Mouse (Mus musculus): Measurements from ENCODE around the gene Dnttip1.

The Dnttip1 gene

DNA sequence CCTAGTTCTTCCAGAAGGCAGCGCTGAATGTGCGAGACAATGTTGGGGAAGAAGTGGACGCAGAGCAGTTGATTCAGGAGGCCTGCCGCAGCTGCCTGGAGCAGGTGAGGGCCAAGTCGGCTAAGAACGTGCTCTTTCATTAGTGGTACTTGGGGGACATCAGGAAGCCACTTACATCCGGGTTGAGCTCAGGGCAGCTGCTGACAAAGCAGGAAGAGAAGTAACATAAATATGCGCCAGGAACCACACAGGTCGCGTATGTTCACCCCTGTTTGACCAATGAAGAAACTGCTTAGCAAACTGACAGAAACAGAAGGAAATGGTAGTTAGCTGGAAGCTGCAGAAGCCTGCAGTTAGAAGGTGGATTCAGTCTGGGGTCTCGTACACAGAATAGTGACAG, 8.3 kb downstream of the Dnttip1 start:
- no peak for DNase-seq (ENCODE audit: low read depth, low spot score)

DNA sequence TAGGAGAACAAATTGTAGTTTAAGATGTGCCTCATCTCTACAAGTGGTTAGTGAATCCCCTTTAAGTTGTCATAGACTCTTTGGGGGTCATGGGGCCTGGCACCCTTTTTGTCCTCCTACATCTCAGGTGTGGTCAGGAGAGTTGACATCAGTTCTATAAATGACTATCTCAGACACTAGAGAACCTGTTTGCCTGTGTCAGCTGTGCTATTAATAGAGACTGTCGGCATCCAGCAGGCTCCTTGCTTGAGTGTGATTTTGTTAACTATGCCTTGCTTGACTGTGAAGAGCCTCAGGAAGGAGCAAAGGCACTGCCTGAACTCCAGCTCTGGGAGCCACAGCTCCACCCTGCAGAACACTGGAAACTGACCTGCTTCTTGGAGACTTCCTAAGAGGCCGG, 9.0 kb downstream of the Dnttip1 start:
- no peak for DNase-seq (ENCODE audit: low read depth, low spot score)

DNA sequence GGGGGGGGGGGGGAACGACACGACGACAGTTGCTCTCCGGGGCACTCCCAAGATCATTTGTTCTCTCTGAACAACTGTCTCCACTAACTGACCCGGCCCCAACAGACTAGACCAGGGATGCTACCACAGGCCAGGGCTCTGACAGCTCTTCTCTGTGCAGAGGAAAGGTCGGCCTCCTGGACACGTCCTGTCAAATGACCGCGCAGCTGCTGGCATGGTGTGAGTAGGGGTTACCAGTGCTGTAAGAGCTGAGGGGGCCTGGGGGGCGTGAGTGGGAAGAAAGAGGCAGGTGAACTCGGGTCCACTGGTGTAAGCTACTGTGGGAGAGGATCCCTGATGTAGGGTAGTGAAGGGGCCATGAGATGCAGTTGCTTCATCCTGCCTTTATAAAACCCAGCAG, 12.1 kb downstream of the Dnttip1 start:
- DNase-seq (ENCODE audit: low read depth, low spot score) = no peak

DNA sequence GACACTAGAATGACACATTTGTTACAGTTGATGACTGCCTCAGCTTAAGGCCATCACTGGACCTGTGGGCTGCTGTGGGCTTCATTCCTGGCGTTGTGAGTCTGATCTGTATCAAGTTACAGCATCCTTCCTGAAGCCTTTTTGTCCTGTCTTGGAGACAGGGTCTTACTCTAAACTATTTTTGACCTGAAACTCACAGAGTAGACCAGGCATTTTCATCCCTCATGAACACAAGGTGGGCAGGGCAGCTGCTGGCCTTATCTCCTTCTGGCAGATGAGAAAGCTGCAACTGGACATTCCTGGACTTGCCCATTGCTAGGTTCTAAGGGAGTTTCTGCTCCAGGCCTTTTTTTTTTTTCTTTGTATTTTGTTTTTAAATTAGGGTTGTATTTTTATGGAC, 12.9 kb downstream of the Dnttip1 start:
- DNase-seq (ENCODE audit: low read depth, low spot score) = no peak

DNA sequence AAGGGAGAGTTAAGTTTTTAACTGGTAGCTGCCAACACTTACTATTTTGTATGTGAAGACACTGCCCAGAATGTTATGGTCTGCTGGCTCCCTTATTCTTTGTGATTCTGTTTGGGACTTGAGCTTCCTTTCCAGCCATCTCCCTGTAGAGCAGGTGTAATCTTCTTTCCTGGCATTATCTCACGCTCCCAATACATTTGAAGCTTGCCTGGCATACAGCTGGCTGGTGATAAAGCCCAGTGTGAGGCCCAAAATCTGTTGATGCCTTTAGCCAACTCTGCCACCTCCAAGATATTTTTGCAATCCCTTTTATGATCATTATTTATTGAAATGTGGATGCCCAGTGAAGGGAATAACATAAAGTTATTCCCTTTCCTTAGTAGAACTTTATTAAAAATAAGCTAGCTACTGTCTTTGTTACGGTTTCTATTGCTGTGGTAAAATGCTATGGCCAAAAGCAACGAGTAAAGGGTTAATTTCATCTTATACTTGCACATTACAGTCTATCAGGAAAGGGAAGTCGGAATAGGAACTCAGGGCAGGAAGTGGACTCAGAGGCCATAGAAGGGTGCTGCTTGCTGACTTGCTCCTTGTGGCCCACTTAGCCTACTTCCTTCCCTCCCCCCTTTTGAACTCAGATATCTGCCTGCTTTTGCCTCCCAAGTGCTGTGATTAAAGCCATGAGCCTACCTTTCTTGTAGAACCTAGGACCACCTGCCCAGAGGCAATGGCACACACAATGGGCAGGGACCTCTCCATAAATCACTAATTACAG, 14.5 kb downstream of the Dnttip1 start:
- DNase-seq (ENCODE audit: low read depth, low spot score) = no peak

DNA sequence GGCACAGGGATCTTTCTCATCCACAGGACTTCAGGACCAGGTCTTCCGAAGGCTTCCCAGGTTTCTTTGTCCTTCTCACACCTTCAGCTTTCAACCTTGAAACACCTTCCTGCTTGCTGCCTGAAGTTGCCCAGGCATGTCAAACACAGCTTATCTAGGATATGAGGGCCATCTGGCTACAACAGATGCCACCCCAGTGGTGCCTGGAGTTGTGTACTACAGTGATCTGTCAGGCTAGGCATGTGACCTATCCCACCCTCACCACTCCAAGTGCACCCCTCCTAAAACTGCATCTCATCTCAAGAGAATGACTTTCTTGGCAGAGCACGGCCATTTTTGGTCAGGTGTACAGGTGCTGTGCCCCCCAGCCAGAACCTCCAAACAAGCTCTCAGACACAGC, 15.7 kb downstream of the Dnttip1 start:
- DNase-seq (ENCODE audit: low read depth, low spot score) = peak; percentile 46

DNA sequence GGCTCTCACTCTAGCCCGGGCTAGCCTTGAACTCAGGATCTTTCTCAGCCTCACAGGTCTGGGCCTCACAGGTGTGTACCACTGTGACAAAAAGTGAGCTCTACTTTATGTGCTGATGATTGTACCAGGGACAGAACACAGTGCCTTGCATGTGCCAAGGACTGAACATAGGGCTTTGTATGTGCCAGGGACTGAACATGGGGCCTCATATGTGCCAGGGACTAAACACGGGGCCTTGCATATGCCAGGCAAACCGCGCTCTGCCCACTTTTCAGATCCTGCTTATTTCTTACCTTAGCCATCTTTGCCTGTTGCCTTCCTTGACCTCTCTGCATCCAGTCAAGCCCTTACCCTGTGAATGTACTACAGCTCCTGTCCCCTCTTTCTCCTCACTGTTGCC, 16.2 kb downstream of the Dnttip1 start:
- no peak for DNase-seq (ENCODE audit: low read depth, low spot score)

DNA sequence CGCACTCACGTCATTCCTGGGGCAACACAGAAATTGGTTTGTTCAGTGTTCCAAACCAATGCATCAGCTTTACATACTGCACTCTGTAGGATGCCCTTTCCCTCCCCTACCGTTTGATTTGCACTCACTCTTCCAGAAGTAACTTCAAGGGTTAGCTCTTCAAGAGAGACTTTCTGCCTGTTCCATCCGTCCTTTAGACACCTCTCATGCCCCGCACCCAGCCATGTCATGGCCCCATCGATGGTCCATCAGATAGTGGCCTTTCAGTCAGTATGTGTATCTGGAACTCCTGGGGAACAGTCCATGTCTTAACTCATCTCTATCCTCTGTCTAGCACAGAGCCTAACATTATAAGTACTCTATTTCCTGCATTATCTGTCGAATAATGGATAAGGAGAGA, 16.8 kb downstream of the Dnttip1 start:
- DNase-seq (ENCODE audit: low read depth, low spot score) = no peak

DNA sequence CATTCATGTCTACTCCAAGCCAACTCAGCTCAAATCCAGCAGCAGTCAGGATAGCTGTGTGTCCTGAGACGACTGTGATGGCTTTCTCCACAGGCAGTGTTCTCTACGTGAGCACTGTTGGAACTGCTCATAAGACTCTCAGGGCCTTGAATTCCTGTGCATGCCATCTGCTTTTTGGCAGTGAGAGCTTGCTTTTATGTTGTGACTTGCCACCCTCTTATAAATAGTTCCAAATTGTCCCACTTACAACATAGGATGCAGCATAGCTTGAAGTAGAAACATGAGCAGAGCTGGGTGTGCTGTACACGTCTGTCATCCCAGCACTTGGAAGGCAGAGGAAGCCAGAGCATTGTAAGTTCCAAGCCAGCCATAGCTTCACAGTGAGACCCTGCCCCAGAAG, 20.1 kb downstream of the Dnttip1 start:
- DNase-seq (ENCODE audit: low read depth, low spot score) = no peak

DNA sequence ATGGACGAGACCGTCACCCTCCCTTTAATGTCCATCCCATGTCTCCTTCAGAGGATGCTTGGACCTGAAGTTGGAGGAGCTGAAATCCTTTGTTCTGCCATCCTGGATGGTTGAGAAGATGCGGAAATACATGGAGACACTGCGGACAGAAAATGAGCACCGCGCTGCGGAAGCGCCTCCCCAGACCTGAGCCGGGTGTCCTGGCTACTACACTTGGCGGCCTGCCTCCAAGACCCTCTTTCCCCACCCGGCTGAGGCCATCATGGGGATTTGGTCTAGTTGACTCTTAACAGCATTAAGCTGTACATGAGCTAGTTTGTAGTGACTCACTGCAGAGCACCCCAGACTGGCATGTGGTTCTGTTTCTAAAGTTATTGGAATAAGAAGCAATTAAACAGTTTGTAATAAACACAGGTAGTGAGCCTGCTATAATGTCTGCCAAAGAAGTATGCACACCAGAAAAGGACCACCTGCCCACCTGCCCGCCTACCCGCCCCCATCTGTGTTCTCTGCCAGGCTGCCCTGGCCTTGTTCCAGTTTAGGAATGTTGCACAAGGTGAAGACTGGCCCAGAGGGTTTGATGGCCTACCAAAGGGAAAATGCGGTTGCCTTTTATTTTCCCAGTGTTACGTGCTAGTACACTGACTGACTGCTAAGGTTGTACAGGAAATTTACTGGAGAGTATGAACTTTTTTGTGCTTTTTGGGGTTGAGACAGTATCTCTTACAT, 22.2 kb downstream of the Dnttip1 start:
- DNase-seq (ENCODE audit: low read depth, low spot score) = no peak

DNA sequence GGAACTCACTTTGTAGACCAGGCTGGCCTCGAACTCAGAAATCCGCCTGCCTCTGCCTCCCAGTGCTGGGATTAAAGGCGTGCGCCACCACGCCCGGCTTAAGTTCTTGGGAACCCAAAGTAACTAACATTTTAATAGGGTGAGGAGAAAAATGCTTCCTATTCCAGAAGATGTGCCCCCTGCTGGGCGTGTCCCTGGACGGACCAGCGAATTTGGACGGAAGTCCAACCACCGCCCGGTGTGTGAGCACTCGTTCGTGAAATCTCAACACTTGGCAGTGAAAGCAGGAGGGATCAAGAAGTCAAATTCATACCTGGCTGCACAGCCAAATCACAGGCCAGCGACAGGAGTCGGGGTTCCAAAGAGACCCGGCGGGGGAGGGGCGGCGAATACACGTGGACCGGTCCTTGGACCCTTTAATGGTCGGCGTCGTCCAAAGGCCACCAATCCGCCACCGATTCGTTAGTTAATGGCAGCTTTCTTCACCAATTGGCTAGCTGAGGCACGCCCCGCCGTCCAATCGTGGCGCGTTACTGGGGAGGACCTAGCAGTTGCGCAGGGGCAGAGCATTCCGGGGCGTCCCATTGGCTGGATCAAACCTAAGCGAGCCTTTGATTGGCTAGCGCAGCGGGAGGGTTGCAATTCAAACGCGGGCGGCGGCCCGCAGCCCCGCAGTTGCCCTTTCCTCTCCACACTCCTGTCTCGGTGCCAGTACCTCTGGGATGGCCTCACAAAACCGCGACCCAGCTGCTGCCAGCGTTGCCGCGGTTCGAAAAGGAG, 23.7 kb downstream of the Dnttip1 start, which contains the start of gene Ube2c:
Ube2c (plus strand) TSS at position 641 of the 780 bp plus-strand sequence.
- peak; percentile 100 for DNase-seq (ENCODE audit: low read depth, low spot score)

DNA sequence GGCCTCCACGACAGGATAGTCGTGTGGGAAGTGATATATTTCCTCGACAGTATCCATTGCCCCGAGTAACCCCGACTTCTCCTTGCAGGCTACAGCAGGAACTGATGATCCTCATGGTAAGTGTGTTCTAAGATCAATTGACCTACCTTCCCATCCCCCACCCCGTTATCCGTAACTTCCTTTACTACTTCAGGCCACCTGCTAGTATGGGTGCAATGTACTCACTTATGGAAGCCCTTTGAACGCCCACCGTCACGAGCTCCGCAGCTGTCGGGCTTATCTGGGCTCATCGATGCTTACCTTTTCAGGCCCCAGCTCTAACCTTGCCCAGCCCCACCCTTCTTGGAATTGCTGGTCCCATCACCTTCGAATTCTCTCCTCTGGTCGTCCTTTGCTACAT, 24.5 kb downstream of the Dnttip1 start:
- no peak for DNase-seq (ENCODE audit: low read depth, low spot score)

DNA sequence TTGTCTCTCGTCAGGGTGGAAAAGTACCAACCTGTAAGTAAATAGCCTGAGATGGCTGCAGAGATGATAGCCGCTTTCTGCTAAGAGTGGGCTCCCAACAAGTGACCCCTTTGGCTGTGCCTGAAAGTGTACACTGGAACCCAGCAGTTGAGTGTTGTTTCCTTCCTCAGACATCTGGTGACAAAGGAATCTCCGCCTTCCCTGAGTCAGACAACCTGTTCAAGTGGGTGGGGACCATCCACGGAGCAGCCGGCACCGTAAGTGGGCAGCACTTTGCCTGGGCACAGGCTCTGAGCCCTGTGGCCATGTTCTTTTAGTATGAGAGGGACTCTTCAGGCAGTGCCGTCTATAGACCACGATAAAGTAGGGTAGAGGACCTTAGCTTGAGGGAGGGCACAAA, 25.3 kb downstream of the Dnttip1 start:
- no peak for DNase-seq (ENCODE audit: low read depth, low spot score)

DNA sequence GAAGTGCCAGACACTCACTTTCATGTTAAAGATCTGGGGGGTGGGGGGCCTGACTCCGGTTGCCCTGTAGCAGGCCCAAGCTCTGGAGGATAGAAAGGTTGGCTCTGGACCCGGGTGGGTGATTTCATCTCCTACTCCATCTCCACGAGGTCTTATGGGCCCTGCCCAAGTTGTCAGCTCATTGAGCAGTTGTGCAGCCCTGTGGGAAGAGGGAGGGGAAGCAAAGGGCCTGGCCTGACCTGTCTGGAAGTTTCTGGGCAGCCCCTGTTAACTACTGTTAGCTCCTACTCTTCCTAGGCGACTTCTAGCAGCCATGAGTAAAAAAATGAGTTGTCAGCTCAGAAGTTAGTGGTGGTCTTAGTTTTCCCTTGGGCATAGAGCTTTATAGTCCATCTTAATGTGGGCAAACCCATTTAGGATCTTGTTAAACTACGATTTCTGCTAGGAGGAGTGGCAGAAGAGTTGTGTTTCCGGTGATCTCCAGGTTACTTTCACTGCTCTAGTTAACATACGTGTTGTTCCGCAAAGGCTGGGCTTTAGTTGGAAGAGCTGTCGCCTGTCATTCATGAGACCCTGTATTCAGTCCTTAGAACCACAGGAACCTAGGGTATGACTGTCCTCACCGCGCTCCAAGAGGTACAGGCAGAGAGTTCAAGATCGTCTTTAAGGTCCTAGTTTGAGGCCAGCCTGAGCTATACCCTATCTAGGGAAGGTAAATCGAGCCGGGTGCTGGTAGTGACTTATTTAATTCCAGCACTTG, 27.6 kb downstream of the Dnttip1 start:
- DNase-seq (ENCODE audit: low read depth, low spot score) = no peak

DNA sequence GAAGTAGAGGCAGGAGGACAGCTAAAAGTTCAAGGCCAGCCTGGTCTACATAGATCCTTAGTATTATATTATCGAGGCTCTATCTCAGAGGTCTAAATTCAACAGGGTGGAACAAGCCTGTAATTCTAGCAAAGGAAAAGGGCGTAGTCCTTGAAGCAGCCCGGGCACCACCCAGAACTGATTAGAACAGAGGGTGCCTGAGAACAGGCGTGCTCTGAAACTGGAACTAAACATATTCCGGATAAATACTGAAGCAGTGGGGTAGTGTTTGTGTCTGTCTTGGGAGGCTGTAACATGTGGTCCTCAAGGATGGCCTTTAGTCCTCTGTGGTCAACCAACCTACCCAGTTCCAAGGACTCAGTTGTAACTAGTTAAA, 28.2 kb downstream of the Dnttip1 start:
- DNase-seq (ENCODE audit: low read depth, low spot score) = no peak

DNA sequence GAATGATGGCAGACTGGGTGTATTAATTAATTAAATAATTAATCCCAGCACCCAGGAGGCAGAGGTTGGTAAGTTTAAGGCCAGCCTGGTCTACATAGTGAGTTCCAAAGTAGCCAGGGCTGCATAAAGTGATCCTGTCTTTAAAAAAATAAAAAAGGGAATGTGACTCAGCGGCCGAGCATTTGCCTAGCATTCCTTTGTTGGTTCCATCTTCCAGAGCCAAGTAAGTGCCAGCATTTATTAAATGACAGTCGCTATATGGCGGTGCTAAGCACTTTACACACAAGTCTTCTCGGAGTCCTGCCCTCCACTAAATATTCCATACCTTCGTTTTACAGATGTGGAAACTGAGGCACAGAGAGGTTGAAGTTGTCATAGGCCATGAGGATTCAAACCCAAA, 30.3 kb downstream of the Dnttip1 start:
- DNase-seq (ENCODE audit: low read depth, low spot score) = no peak

DNA sequence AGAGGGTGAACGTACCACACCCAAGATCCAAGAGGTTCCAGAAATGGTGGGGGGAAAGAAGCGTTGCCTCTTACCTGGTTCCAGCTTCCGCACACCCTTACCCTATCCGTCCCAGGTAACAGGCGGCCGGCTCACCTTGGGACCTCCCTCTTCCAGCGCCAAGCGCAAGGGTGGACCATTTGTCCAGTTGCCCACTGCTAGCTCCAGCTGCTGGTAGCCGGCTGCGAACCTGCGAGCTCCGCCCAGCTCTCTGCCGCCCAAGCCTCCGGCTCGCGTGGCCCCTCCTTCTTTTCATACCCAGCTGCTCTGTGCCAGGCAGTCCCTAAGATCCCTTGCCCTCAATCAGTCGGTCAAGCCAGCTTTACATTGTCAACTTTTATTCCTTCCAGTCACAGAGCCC, 31.0 kb downstream of the Dnttip1 start:
- no peak for DNase-seq (ENCODE audit: low read depth, low spot score)

DNA sequence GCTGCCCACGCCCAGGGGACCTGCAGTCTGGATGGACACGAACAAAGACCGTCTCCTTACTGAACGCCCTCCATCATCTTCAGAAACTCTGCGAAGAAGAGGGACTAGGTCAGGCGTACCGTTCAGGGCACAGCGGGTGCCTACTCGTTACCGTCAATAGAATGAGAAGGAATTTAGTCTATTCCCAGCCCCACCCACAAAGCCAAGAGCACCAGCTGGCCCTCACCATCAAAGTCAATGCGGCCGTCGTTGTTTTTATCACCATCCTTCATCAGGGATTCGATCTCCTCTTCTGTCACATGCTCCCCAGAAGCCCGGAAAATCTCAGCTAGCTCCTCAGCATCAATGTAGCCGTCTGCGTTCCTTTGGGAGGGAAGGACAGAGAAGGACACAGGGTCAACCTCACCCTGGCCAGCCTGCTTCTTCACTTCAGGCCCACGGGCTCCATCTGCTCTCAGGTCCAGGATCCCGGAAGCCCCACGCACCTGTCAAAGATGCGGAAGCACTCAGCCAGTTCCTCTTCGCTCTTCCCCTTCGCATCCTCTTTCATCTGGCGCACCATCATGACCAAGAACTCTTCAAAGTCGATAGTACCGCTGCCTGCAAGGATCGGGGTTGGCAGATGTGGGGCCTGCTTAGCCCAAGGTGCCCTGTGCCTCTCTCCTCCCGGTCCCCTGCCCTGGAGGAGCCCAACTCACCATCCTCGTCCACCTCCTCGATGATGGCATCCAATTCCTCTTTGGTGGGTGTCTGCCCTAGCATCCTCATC, 31.6 kb downstream of the Dnttip1 start:
- peak; percentile 61 for DNase-seq (ENCODE audit: low read depth, low spot score)

DNA sequence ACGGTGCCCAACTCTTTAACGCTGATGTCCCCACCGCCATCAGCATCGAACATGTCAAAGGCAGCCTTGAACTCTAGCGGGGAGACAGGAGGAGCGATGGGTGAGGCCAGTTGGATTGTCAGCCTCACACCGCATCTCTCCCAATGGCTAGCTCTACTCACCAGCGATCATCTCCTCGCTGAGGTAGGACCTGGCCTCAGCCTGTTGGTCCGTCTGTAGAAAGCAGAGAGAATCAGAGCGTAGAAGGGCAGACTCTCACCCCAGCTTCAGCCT, 32.2 kb downstream of the Dnttip1 start:
- no peak for DNase-seq (ENCODE audit: low read depth, low spot score)

DNA sequence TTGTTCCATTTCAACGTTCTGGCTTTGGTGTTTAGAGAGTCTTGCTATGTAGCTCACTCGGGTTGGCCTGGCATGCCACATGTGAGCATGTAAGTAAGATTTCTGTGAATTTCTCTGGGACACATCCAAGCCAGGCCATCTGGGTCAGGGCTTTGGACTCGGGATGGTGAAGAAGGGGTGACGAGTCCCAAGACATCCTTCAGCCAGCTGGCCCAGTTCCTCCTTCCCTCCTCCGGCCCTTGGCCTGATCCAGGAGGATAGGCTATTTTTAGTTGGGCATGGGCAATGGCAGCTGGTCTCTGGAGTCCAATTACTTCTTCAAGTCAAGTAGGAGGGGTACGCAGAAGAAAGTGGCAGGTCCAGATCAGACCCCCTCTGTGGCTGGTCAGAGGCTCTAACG, 33.0 kb downstream of the Dnttip1 start:
- no peak for DNase-seq (ENCODE audit: low read depth, low spot score)

DNA sequence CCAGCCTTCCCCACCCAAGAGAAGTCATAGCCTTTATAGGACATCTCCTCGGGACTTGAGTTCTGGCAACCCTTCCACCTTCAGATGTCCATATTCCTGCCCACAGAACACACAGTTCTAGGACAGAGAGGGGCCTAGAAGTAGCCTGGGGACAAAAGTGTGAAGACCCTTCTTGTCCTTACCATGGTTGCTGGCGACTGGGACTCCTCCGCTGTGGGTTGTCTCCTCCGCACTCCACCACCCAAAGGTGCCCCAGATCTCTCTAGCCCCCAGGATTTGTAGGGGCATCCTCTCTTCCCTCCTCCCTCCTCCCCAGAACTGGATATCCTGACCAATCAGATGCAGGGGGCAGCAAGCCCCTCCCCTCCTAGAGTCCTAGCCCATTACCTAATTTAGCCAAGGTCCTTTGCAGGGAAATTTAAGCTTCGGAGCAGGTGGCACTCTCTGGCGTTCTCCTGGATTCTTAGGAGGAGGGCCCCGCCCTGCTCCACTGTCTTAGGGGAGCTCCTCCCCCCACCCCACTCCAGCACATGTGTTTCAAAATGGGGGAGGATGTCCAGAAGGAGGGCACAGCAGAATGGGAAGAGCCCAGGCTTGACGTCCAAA, 33.8 kb downstream of the Dnttip1 start, which contains the start of gene Tnnc2:
Tnnc2 (minus strand) TSS at position 487 of the 606 bp plus-strand sequence.
- no peak for DNase-seq (ENCODE audit: low read depth, low spot score)
